Mouse (Mus musculus): ENCODE measurements around the gene Arl15.

DNA sequence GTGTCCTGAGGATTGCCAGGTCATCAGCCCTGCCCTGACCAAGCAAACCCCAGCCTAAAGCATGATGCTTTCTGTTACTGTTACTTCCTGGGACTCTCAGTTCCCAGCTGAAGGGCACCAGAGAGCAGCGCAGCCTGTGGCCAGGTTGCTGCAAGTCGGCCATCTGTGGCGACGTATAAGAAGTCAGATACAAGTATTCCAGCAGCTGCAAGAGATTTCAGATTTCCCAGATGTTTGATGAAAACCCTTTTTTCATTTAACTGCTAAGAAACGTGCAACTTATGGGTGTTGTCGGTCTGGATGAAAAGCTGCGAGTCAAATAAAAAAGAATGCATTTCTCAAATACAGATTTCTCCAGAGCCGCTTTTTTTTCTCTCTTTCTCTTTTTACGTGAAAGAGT lies 345.3 kb downstream of the Arl15 start:
- TF ChIP-seq CTCF (IDR thresholded peaks at IDR 0.05; ENCODE audit: low read depth, low read length), result no peak
- no peak for TF ChIP-seq POLR2A (IDR thresholded peaks at IDR 0.05; ENCODE audit: borderline replicate concordance, low read depth, low read length)
